Mouse (Mus musculus) kidney, postnatal 0 days (tissue): Measurements from ENCODE around the gene Dact3. TPM values are rescaled to one million over a fixed set of nuclear protein-coding genes. Genes with fewer than 3 reads are reported as not detected.

Source experiments
- ATAC-seq: fragments of 200-750 bp; cut with Nextera tagmentation; replicated peaks from 2 replicates; pipeline ENCODE4 v1.8.0; 2017; ENCODE audit warnings: low read depth, moderate number of reproducible peaks, moderate TSS enrichment, moderate library complexity; ENCODE audit not compliant: low FRiP score
- DNase-seq: peaks from one replicate; pipeline ENCODE4 v3.0.0-alpha.2; 2016; ENCODE audit warnings: low spot score
- H3K27ac ChIP-seq: fragments of 300-500 bp; sonication (generic); 2 replicates; pipeline ENCODE4 v1.5.1; 2014; ENCODE audit warnings: mild to moderate bottlenecking
- H3K27me3 ChIP-seq: fragments of 300-500 bp; sonication (generic); 2 replicates; pipeline ENCODE4 v1.6.1; 2014; ENCODE audit warnings: low read length, mixed read lengths; ENCODE audit not compliant: insufficient read depth
- H3K36me3 ChIP-seq: fragments of 300-500 bp; sonication (generic); 2 replicates; pipeline ENCODE4 v1.6.1; 2014; ENCODE audit warnings: low read length, mixed read lengths; ENCODE audit not compliant: insufficient read depth
- H3K4me1 ChIP-seq: fragments of 300-500 bp; sonication (generic); replicated peaks from 2 replicates; pipeline ENCODE4 v1.6.1; 2014; ENCODE audit warnings: antibody characterized with exemption, low read length, mixed read lengths; ENCODE audit not compliant: insufficient read depth
- H3K4me2 ChIP-seq: fragments of 300-500 bp; sonication (generic); 2 replicates; pipeline ENCODE4 v1.6.1; 2014; ENCODE audit warnings: mild to moderate bottlenecking, low read length, moderate library complexity, mixed read lengths
- H3K4me3 ChIP-seq: fragments of 300-500 bp; sonication (generic); replicated peaks from 2 replicates; pipeline ENCODE4 v1.5.1; 2014; ENCODE audit warnings: low read depth, low read length
- H3K9ac ChIP-seq: fragments of 300-500 bp; sonication (generic); 2 replicates; pipeline ENCODE4 v1.6.1; 2014; ENCODE audit warnings: low read depth, low read length
- H3K9me3 ChIP-seq: fragments of 300-500 bp; sonication (generic); replicated peaks from 2 replicates; pipeline ENCODE4 v1.6.1; 2016; ENCODE audit warnings: low read length, inconsistent platforms, mixed read lengths
- CTCF ChIP-seq: IDR thresholded peaks from 2 replicates; pipeline ENCODE4 v1.5.1; 2016; ENCODE audit warnings: antibody characterized with exemption, low read depth, mild to moderate bottlenecking, moderate library complexity
- WGBS: fragments of 180-500 bp; shearing (Covaris S2); extraction: QIAGEN DNeasy Blood & Tissue Kit; methylation state at CpG from one replicate; pipeline ENCODE4 v1.1.7; 2014; 5-methylcytosine and 5-hydroxymethylcytosine counted together
- polyA plus RNA-seq: library from polyadenylated mRNA; unstranded; fragments of >200 nt; fragmentation: Nextera tagmentation; extraction: Ambion mirVana; gene quantifications from 2 replicates; pipeline ENCODE4 v1.2.1, GENCODE M21; 2015

Dact3 gene
- polyA plus RNA-seq, 1 experiment from 2014 or later: 4.3 TPM

- Histone ChIP-seq H3K9ac (no peak overlapping the region), H3K9me3 (no peaks in the 10 kb centered on the region), H3K27ac (no peak overlapping the region), H3K4me1 (no peaks in the 10 kb centered on the region), H3K4me3 (no peak overlapping the region), H3K27me3 (no peaks in the 10 kb centered on the region), H3K36me3 (no peaks in the 10 kb centered on the region), H3K4me2 (no peak overlapping the region)
- WGBS: 35% methylated on average over 14 of the region's 14 CpGs
- peak; percentile 84 for DNase-seq
- TF ChIP-seq CTCF: peak; percentile 83
- no peak for ATAC-seq
Measured at GRCm38 (mm10) chr7:16932704-16933577, 57.8 kb downstream of the Dact3 start.

Other genes starting within 250 kb of the Dact3 start
- not detected in 2 replicates for gene Ceacam15, start 199.6 kb upstream of the Dact3 start, polyA plus RNA-seq
- not detected in 2 replicates for gene Ceacam9, start 153.4 kb upstream of the Dact3 start, polyA plus RNA-seq
- 262 and 263 TPM in 2 replicates for gene Ap2s1, start 136.9 kb upstream of the Dact3 start, polyA plus RNA-seq
- 49.0 and 55.8 TPM in 2 replicates for gene Slc1a5, start 94.0 kb upstream of the Dact3 start, polyA plus RNA-seq
- gene Strn4, start 59.4 kb upstream of the Dact3 start, polyA plus RNA-seq: 65.4 and 71.2 TPM in 2 replicates
- 31.0 and 32.0 TPM in 2 replicates for gene Fkrp, start 58.6 kb upstream of the Dact3 start, polyA plus RNA-seq
- gene Prkd2, start 32.4 kb upstream of the Dact3 start, polyA plus RNA-seq: 12.8 and 15.1 TPM in 2 replicates
- gene Gng8, start 16.5 kb downstream of the Dact3 start, polyA plus RNA-seq: 7.3 and 8.9 TPM in 2 replicates
- gene Ptgir, start 31.2 kb downstream of the Dact3 start, polyA plus RNA-seq: 2.2 and 2.3 TPM in 2 replicates
- gene Calm3, start 48.8 kb downstream of the Dact3 start, polyA plus RNA-seq: 134 and 136 TPM in 2 replicates
- 7.0 and 8.1 TPM in 2 replicates for gene Pnmal2, start 69.4 kb downstream of the Dact3 start, polyA plus RNA-seq
- gene Pnmal1, start 84.4 kb downstream of the Dact3 start, polyA plus RNA-seq: 0.28 and 0.33 TPM in 2 replicates
- 0.09 and 0.13 TPM in 2 replicates for gene Gm42372, start 107.8 kb downstream of the Dact3 start, polyA plus RNA-seq
- 15.7 and 16.9 TPM in 2 replicates for gene Ccdc8, start 117.4 kb downstream of the Dact3 start, polyA plus RNA-seq
- 82.0 and 95.4 TPM in 2 replicates for gene Ppp5c, start 152.6 kb downstream of the Dact3 start, polyA plus RNA-seq
- gene Hif3a, start 187.1 kb downstream of the Dact3 start, polyA plus RNA-seq: 5.1 and 6.1 TPM in 2 replicates
- gene Psg16, start 198.7 kb downstream of the Dact3 start, polyA plus RNA-seq: 0.07 TPM in 1 of 2 replicates, not detected in the other